Comparison of ENCODE assay signal across 9 mouse cellular contexts in genomic region chr11:83327427-83327826, GRCm38 (mm10). TPM values are rescaled to one million over a fixed set of nuclear protein-coding genes. Genes with fewer than 3 reads are reported as not detected.
DNase-seq lines count a peak whose midpoint lies in the region; ATAC-seq and TF ChIP-seq lines count a peak whose summit lies in the region.
"Had no signal": no experiment of that assay in that cellular context is flagged by ENCODE, and none has a peak within 500 bp of the region (broad histone marks: within the 10 kb centered on the region; RNA-seq: fewer than 3 reads in every experiment).

No protein-coding gene starts in this region.

- intact Hi-C loops in left cerebral cortex, postnatal 36 days (cut with DNase I) = loop anchor here (2.0 kb wide), 1 partner anchor 97 kb away; no protein-coding TSS in a partner anchor

- H3K27ac ChIP-seq in intestine, postnatal 0 days (ENCODE audit: low read depth, low read length) = no peak overlapping the region
- no peak overlapping the region for H3K27ac ChIP-seq in intestine, embryonic 16.5 days (ENCODE audit: low read length)
- H3K27ac ChIP-seq: macrophage had no signal

- WGBS in intestine, postnatal 0 days = 62% methylated on average over 3 of the region's 3 CpGs
- 59% methylated on average over 3 of the region's 3 CpGs for WGBS in intestine, embryonic 16.5 days

- H3K4me2 ChIP-seq in intestine, postnatal 0 days (replicated peaks; ENCODE audit: low read depth) = no peak overlapping the region
- H3K4me2 ChIP-seq in intestine, embryonic 16.5 days (ENCODE audit: low read depth, low read length) = no peak overlapping the region

- no peaks in the 10 kb centered on the region for H3K9me3 ChIP-seq in intestine, postnatal 0 days (ENCODE audit: control insufficient read depth)
- H3K9me3 ChIP-seq in intestine, embryonic 16.5 days (ENCODE audit: control insufficient read depth, low read length) = no peaks in the 10 kb centered on the region

- no peak for ATAC-seq in intestine, postnatal 0 days
- ATAC-seq in intestine, embryonic 16.5 days = no peak
- ATAC-seq in monocyte, adult 5-6 weeks (replicated peaks; ENCODE audit: insufficient number of reproducible peaks, low FRiP score, low TSS enrichment, poor library complexity, severe bottlenecking) = no peak

- H3K36me3 ChIP-seq in intestine, postnatal 0 days (ENCODE audit: control insufficient read depth, insufficient read depth) = peaks cover 54% of the 10 kb centered on the region
- 0 out of 2 replicates have a peak, but pooled peaks cover 4% of the 10 kb centered on the region for H3K36me3 ChIP-seq in intestine, embryonic 16.5 days (ENCODE audit: control insufficient read depth, insufficient read depth, low read length)

- no peaks in the 10 kb centered on the region for H3K4me1 ChIP-seq in intestine, postnatal 0 days (replicated peaks; ENCODE audit: control insufficient read depth, insufficient read depth, low read length)
- no peaks in the 10 kb centered on the region for H3K4me1 ChIP-seq in intestine, embryonic 16.5 days (ENCODE audit: control insufficient read depth, insufficient read depth, low read length)

- peak; percentile 77 for TF ChIP-seq CTCF in intestine, postnatal 0 days (IDR thresholded peaks at IDR 0.05; ENCODE audit: low read depth)

- no peak overlapping the region for H3K9ac ChIP-seq in intestine, postnatal 0 days (ENCODE audit: low read depth, low read length)
- no peak overlapping the region for H3K9ac ChIP-seq in intestine, embryonic 16.5 days (ENCODE audit: low read depth, low read length)

- H3K4me3 ChIP-seq in intestine, postnatal 0 days (ENCODE audit: low read depth, low read length) = no peak overlapping the region
- H3K4me3 ChIP-seq in intestine, embryonic 16.5 days (ENCODE audit: low read length) = no peak overlapping the region

- peak; percentile 47 for DNase-seq in MEL-GATA-1-ER (ENCODE audit: extremely low read depth, low read depth)
- peak; percentile 39 for DNase-seq in brain, embryonic 18.5 days (ENCODE audit: low read depth, low spot score)
- DNase-seq in frontal cortex, postnatal 14 days (ENCODE audit: low spot score in 2 of 2) = peak; percentile 16 to 49
- DNase-seq in left cerebral cortex, postnatal 36 days (ENCODE audit: low spot score in 2 of 2) = peak; percentile 30 to 41
- peak; percentile 72 to 78 for DNase-seq in right cerebral cortex, adult 2 months (ENCODE audit: low spot score in 2 of 2)

- no peaks in the 10 kb centered on the region for H3K27me3 ChIP-seq in intestine, postnatal 0 days (replicated peaks; ENCODE audit: control insufficient read depth, insufficient read depth, low read length)
- no peaks in the 10 kb centered on the region for H3K27me3 ChIP-seq in intestine, embryonic 16.5 days (replicated peaks; ENCODE audit: control insufficient read depth, insufficient read depth, low read length)

RNA-seq across cellular contexts. Expression of gene Pex12, which starts 25.0 kb away (rescaled TPM):
- polyA plus RNA-seq in intestine, postnatal 0 days (2015; fragmentation: Nextera tagmentation; extraction: Ambion mirVana) = 8.6 and 9.3 TPM in 2 replicates
- polyA plus RNA-seq in intestine, embryonic 16.5 days (2015; fragmentation: Nextera tagmentation; extraction: Ambion mirVana) = 15.3 and 16.2 TPM in 2 replicates
- total RNA-seq in left cerebral cortex, postnatal 36 days (2021) = 10 to 100 TPM in 1 of 2 experiments, 1 to 10 TPM in 1; 8.1 to 11.3 TPM
- total RNA-seq in monocyte, adult 5-6 weeks (2017) = 3.8 to 5.7 TPM (median 4.9 TPM) in 3 replicates

RNA-seq across cellular contexts. Expression of gene Ap2b1, which starts 28.6 kb away (rescaled TPM):
- 20.4 and 20.7 TPM in 2 replicates for polyA plus RNA-seq in intestine, postnatal 0 days (2015; fragmentation: Nextera tagmentation; extraction: Ambion mirVana)
- polyA plus RNA-seq in intestine, embryonic 16.5 days (2015; fragmentation: Nextera tagmentation; extraction: Ambion mirVana) = 46.3 and 49.1 TPM in 2 replicates
- total RNA-seq in left cerebral cortex, postnatal 36 days (2021) = 100 to 1,000 TPM; 268 to 286 TPM
- total RNA-seq in monocyte, adult 5-6 weeks (2017) = 58.0 to 88.4 TPM (median 71.4 TPM) in 3 replicates

RNA-seq across cellular contexts. Expression of gene Slfn14, which starts 40.9 kb away (rescaled TPM):
- polyA plus RNA-seq in intestine, postnatal 0 days (2015; fragmentation: Nextera tagmentation; extraction: Ambion mirVana) = not detected in 2 replicates
- 0.37 and 0.73 TPM in 2 replicates for polyA plus RNA-seq in intestine, embryonic 16.5 days (2015; fragmentation: Nextera tagmentation; extraction: Ambion mirVana)
- not detected for total RNA-seq in left cerebral cortex, postnatal 36 days (2021)
- total RNA-seq in monocyte, adult 5-6 weeks (2017) = 0.29 to 0.86 TPM (median 0.43 TPM) in 3 replicates
- polyA plus RNA-seq: macrophage had no signal
